Mouse (Mus musculus) kidney, adult 8-10 months (tissue): ENCODE results near the gene Gm17387.
"Not testable (repeated sequence)": the region's sequence is repeated elsewhere in the genome, so short reads cannot be mapped to it uniquely, and the experiment has no call there.

ENCODE experiments used
- DNase-seq, 2 experiments: peaks; one replicate each; pipeline ENCODE4 v3.0.0; 2022

The Gm17387 gene

DNA sequence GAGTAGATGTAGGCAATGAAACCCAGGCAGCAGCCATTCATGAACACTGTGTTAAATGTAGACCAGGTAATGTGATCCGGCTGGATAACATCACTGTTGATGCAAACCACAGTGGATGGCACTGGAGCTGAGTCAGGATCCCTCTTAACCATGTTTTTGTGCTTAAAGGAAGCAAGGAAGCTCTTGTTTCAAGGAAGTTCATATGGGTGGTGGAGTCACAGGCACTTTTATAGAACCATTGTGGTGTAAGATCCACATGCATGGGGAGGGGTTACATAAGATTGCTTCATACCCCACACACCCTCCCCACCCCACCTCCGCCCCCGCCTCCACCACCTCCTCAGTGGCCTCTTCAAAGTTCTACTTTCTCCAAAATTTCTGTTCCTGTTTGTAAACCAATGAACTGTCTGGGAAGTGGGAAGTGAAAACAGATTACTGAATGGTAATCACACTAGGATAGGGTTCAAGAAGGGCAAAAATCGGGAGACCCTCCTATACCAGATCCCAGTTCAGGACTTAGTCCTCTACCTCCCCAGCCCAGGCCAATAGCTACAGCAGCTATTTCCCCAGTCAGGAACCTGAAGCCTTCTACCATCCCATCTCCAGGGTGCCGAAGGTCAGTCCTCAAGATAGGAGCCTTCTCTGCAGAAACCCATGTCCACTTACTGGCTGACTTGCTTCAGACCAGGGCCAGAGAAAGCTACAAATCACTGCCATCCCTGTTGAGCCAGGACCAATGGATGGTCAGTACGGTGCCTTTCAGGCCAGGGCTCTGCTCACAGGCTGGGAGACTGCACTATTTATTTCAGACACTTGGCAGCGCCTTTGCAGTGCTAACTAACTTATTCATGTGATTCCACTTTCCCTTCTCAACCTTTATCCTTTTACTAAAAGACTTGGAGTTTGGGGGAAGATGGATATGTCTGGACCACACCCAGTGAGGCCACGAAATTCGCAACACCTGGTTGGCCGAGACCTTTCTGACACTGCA, 11.9 kb upstream of the Gm17387 start:
- DNase-seq: no peak

DNA sequence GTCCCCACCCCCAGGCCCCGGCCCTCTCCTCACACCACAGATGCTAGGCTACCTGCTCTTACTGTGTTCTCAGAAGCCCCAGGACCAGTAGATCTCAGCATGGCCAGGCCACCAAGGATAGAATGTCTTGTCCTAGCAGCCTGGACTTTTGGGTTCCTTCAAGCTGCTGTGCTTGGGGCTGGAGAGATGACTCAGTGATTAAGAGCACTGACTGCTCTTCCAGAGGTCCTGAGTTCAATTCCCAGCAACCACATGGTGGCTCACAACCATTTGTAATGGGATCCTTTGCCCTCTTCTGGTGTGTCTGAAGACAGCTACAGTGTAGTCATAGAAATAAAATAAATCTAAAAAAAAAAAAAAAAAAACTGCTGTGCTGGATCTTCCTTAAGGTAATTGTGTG, 11.1 kb upstream of the Gm17387 start, which contains the start of gene Ifitm6:
Gene Ifitm6, minus strand, starts transcription at position 101 of the 400 bp plus-strand sequence.
- not testable (repeated sequence) for DNase-seq

DNA sequence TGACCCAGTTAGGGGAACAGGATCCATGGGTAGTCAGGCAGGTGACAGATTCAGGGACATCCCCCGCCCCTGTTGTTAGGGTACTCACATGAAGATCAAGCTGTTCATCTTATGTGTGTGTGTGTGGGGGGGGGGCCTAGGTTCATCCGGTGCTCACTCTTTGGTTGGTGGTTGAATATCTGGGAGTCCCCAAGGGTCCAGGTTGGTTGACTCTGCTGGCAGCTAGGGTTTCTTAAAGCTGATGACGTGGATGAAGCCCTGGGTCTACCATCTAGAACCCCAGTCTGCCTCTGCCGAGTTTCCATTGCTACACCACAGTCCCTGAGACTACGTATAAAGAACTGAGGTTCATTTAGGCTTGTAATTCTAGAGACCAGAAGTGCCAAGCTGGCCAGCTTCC, 9.9 kb upstream of the Gm17387 start:
- no peak for DNase-seq

DNA sequence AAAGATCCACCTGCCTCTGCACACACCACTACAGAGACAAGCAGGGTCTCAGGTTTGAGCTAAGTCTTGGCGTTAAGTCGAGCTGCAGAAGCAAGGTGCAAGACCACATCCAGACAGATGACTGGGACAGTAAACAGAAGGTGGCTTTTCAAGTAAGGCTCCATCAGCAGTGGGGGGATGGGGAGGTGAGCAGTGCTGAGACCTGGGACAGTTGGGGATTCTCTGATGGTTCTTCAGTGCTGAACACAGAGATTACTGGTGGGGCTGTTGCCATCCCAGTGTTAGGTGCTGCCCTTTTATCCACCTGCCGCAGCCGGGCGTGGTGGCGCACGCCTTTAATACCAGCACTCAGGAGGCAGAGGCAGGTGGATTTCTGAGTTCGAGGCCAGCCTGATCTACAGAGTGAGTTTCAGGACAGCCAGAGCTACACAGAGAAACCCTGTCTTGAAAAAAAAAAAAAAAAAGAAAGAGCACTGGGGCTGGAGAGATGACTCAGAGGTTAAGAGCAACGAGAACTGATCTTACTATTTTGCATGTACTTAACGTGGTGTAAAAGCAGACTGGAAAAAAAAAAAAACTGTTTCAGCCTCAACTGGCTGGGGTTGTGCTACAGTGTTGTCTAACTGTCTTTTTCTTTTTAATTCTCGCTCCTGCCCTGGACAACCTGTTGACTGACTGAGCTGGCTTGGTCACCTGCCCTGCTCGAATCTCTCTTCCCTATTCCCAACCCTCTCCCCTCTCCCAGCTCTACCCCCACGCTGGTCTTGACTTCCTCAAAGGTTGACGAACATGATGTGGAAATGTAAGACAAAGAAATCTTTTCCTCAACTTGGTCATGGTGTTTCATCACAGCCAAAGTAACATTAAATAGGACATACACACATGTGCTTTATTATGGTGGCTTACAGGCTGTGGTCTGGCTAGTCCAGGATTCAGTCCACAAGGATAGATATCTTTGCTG, 7.2 kb upstream of the Gm17387 start:
- no peak for DNase-seq

DNA sequence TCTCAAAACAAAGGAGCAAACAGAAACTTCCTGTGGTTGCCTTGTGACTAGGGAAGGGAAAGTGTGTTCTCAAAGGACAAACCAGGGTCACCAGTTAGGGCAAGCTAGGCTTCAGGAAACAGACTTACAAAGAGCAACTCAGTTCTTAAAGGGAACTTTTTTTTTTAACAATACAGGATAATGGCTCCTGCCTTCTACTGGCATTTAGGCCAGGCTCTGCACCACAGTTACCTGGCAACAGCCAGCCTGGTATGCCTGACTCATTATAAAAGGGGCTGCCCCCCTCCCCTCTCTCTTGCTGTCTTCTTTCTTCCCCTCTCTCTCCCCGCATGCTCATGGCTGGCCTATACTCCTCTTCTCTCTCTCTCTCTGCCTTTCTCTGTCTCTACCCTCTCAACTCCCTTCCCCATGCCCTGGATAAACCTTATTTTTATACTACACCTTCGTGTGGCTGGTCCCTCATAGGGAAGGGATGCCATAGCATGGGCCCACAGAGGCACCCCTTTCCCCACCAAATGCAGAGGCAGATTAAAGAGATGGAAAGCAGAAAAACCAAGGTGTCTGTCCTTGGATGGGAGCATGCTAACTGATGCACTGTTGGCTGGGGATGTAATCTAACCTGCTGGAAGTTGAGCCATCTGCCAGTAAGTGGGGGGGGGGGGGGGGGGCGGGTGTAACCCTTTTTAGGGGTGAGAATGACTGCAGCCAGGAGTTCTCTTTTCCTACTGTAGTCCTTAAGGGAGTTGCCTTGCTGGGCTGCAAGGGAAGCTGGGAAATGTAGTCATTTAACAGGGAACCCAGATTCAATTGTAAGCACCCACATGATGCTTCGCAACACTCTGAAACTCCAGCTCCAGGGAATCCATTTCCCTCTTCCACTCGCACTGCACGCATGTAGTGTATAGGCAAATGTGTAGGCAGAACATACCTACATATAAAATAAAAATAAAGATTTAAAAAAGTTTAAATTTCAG, 3.8 kb upstream of the Gm17387 start:
- no peak for DNase-seq

DNA sequence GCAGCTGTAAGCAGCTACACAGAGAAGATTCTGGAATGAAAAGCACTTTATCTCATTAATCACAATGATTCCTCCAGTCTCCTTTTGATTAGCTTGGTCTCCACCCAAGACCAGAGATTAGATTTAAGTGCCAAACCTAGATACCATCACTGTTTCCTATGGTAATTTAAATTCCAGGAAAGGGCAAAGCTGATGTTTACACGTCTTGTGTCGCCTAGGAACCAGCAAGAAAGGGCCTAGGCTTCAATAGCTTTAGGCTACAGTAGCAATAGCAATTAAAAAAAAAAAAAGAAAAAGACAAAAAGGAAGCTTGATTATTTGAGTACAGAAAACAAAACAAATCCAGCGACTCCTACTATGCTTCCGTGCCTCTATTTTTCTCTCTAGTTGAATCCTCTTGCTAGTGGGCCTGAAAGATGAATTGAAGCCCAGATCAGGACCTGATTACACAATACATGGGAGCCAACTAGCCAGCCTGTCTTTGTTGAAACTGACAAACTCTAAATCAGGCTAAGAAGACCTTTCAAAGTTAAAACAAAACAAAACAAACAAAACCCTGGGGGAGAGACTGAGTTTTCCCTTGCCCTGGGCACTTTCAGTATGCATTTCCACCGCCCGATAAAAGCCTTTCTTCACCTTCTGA, 2.7 kb upstream of the Gm17387 start:
- DNase-seq: no peak

DNA sequence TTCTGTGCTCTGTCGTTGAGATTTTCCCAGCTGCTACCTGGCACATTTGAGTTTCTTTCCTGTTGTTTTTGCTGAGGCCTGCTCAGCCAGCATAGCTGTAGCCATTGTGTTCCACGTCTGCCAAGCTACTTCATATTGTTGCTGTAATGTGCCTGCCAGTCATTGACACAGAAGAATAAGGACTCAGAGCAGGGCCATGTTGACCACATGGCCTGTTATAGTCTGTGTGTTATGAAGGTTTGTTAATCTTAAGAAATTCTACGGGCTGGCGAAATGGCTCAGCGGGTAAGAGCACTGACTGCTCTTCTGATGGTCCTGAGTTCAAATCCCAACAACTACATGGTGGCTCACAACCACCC, 2.2 kb upstream of the Gm17387 start:
- no peak for DNase-seq

DNA sequence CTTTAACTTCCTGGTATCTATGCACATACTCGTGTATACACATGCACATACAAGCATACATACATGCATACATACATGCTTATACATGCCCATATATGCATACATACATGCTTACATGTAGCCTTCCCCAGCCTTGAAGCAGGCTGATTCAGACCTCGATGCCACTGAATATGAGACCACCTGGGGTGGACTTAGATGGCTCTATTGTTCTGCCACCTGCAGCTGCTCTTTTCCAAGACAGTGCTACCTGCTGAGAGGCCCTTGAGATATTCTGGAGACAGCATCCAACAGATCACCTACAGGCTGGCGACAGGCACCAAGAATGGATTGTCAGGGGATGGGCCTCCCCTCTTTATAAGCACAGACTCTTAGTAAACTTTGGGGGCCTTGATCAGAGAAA, 1.5 kb downstream of the Gm17387 start:
- no peak for DNase-seq

DNA sequence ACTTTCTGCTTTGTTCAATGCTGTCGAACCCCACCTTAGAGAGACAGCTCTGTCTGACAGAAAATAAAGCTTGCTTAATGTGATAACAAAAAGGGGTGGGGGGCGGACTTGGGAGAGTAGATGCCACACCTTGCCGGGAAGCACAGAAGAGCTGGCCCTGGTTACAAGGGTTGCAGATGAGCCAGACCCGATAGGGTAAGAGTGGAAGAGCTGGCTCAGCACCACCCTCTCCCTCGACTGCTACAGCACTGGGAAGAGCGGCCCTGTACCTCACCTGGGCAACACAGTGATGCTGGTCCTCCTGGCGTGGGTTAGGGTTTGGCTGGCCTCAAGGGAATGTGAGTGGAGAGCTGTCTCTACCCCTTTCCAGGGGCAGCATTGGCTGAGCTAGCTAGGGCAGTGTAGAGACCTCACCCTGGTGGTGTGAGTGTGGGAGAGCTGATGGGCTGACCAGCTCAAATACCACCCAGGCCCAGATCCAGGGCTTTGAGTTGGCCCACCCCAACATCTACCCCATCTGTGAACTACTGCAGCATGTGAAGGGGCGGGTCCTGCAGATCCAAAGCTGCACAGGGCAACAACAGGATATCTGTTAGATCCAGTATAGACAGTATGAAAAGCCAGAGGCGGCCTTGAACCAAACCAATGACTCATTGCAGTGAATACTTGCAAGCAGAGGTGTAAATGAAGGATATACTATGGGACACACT, 3.7 kb downstream of the Gm17387 start:
- no peak for DNase-seq

DNA sequence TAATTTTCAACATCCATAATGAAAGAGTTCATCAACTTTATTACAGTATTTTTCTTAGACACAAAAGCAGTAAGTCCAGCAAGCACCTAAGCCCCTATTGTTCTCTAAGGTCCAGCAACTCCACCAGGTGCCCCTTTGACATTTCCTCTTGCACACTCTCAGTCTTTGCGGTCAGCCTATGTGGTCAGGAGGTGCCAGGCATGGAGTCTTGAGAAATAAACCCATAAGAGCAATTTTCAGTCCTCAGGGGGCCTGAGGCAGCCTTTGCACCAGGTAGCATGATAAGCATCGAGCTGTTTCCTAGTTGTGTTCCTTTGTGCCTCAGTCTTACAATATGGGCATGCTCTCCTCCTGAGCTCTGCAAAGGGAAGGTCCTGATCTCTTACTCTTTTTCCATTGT, 7.7 kb downstream of the Gm17387 start:
- not testable (repeated sequence) for DNase-seq

DNA sequence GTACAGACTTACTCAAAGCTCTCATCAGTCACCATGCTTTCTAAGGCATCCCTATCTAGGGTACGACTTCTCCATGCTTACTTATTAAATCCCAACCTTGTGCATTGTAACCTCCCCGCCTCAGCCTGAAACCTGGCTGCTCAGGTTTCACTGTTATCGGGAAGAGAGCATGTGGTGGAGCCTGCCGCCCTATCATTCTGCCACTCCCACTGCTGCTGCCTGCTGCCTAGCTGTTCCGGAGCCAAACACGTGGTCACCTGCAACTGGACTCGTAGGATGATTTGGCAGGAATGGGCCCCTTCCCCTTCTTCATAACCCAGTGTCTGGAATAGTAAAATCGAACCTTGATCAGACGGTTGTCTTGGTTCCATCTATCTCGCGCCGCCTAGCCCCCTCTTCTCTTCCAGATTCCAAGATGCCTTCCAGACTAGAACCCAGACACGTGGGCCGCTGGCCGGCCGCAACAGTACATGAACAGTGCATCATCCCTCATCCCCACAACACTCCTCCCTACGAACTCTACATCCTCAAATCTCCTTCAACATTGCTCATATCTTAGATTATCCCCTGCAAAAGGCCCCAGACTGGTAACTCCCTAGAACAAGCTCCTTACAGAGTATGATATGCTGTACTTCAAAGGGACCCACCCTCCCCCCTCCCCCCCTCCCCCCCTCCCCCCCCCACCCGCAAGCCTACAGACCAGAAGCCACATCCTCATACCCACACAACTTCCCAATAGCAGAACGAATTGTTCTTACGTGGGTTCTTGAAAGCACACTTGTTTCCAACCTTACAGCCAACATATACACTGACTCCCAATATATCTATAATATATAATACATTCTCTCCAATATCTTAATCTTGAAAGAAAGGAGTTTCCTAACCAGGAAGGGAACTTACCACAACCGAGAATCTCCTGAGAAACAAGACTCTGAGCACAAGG, 9.4 kb downstream of the Gm17387 start:
- DNase-seq: no peak

DNA sequence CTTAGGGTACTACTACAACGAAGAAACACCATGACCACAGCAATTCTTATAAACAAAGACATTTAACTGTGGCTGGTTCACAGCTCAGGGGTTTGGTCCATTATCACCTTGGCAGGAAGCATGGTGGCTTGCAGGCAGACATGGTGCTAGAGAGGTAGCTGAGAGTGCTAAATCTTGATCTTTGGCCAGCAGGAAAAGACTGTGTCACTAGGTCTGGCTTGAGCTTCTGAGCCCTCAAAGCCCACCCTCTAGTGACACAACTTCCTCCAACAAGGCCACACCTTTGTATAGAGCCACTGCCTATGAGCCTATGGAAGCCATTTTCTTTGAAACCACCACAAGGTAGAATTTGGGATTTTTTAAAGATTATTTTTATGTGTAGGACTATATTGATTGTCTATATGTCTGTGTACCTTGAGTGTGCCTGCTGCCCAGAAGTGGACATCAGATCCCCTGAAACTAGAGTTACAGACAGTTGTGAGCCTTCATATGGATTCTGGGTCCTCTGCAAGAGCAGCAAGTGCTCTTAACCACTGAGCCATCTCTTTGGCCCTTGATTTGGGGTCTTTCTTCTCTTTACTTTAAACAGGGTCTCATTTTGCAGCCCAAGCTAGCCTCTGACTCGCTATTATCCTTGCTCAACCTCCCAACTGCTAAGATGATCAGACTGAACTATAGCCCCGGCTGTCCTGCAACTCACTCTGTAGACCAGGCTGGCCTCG, 10.6 kb downstream of the Gm17387 start:
- DNase-seq: no peak

DNA sequence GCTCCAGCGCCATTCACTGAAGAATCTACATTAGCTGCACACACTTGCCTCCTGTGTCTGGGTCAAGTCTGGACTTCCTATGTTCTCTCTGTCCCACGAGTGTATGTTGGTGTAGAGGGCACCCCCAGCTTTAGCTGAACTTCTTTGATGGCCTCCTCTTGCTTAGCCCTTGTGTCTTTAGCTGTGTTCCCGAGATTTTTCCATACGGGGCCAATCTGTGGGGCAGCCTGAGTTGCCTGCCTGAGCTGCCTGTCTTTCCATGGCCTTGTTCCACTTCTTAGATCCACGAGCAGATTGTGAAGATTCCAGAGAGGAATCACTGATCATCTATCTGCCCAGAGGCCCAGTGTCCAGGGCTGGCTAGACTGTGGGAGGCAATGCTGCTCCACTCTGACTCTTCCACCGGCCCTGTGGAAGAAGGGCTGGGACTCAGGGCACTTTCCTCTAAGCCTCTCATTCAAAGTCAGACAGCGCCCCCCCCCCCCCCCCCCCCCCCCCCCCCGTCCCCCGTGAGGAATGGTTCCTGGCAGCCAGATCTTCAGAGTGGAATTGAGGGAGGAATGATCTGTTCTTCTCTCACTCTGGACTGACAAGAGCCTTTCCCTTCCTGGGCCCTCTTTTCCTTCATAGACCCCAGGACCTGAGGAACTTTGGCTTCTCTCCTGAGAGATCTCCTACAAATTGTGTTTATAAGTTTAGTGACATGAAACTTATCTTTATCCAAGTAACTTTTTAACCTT, 12.1 kb downstream of the Gm17387 start:
- DNase-seq: no peak

DNA sequence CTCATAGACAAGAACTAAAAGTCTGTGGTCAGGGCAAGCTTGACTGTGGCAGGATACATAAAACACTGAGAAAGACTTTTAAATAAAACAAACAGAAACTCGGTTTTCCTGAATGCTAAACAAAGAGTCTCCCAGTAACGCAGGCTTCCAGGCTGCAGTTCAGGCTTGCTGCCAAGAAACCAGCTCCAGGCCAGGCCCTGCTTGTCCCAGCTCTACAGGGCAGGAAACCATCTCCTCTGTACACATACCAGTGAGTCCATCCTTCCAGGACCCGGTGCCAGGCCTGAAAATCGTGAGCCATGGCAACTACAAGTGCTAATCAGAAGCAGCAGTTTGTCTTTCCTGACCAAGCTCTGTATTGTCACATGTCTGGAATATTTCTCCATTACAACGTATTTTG, 12.7 kb downstream of the Gm17387 start:
- DNase-seq: peak; percentile 65 to 67

DNA sequence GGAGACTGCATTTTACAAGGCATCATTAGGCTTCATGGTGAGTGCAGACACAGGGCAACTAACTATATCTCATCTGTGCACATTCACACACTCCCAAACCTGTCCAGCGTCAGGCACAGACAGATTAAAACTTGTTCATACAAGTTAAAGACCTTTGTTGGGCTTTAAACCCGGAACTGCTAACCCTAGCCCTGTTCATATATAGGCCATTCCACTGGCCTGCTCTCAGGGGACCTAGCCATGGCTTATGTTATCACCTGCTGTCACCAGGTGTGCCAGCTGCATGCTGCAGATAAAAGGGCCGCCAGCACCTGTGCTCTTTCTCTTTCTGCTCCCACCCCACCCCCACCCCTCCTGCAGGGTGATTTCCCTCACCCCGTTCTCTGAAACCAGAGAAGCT, 13.6 kb downstream of the Gm17387 start:
- no peak for DNase-seq

DNA sequence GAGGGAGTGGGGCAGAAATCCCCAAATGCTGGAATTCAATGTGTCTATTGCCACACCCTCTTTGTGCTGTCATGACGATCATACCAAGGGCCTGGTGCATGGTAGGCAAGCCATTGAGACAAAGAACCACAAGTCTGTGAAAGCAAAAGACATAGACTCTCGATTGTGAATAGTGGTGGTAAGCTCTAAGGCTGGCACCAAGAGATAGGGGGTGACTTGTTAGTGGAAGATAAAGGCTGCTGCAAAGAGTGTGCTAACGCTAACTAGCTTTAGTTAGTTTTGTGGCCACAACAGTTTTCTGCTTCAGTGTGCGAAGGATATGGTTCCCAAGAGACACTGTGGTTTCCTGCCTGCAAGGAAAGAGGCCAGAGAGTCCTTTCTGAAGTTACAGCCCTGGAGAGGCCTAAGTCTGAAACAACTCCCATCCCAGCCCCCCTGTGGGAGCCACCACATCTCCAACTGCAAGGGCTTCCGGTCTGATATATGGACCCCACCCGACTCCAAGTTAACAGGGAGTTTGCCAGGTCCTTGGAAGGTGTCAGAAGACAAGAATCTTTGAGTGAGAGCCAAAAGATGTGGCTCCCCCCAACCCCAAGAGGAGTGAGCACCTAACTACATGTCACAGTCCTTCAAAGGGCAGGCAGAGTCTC, 18.1 kb downstream of the Gm17387 start:
- DNase-seq: peak in 1 of 2 experiments; percentile 20

DNA sequence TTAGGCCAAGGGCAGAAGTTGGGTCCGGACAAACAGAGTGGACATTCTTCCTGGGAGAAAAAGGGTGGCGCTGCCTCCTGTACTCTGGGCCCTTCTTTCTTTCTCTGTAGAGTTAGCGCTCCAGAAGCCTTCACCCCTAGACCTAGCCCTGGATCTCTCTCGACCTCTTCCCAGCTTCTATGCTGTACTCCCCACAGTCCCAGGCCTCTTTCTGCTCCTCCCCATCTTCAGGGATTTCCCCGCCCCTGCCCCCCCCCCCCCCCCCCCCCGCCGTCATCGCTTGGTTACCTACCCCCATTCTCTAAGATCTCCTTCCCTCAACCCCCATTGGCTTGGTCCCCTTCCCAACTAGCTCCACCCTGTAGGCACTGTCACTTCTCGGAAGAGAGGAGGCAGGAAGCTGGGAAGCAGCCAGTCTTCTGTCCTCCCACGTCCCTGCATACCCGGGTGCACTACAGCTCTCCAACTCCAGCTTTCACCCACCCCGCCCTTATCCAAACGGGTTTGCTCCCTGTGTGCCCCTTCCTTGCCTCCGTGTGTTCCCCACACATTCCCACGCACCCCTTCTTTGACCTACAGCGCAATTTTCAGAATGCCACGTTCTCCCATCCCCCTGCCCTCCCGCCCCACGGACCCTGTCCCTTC, 18.8 kb downstream of the Gm17387 start:
- peak; percentile 63 to 81 for DNase-seq
